Mouse (Mus musculus): ENCODE measurements around the gene Sp4. TPM values are rescaled to one million over a fixed set of nuclear protein-coding genes. Genes with fewer than 3 reads are reported as not detected.

The Sp4 gene
- total RNA-seq, 1 experiment, result 10.4 TPM

GRCm38 (mm10) chr12:118189535-118189934 lies 111.7 kb downstream of the Sp4 start:
- peak; percentile 84 for TF ChIP-seq MAFK (IDR thresholded peaks at IDR 0.05; ENCODE audit: insufficient read depth, low read depth, low read length)
- no peak for TF ChIP-seq CHD2 (IDR thresholded peaks at IDR 0.05; ENCODE audit: low read depth, low read length)
- TF ChIP-seq ZC3H11A (IDR thresholded peaks at IDR 0.05; ENCODE audit: borderline replicate concordance, low read depth, low read length), result no peak
- TF ChIP-seq ZNF384 (IDR thresholded peaks at IDR 0.05; ENCODE audit: low read depth, low read length), result no peak
- TF ChIP-seq HCFC1 (IDR thresholded peaks at IDR 0.05; ENCODE audit: borderline replicate concordance, insufficient read depth, low read length), result no peak
- H3K9me3 ChIP-seq (ENCODE audit: control insufficient read depth, insufficient read depth, low read depth, low read length), result no peaks in the 10 kb centered on the region
- no peaks in the 10 kb centered on the region for H3K36me3 ChIP-seq (ENCODE audit: control insufficient read depth, insufficient read depth, low read length, poor library complexity, severe bottlenecking)
- H3K4me1 ChIP-seq (ENCODE audit: control insufficient read depth in 2 of 2, insufficient read depth in 2 of 2, low read length in 2 of 2, poor library complexity in 1 of 2), result no peaks in the 10 kb centered on the region; a peak in 1 of 4 replicates
- in situ Hi-C loops (cut with MboI; ENCODE audit: low sequenced_read_pairs in 2 of 2, unreplicated experiment in 2 of 2), result no loop called here
- no peak overlapping the region for H3K9ac ChIP-seq (ENCODE audit: insufficient read depth, low read depth, low read length, poor library complexity, severe bottlenecking)
- DNase-seq (ENCODE audit: low read depth, low spot score), result no peak
- H3K27ac ChIP-seq (ENCODE audit: insufficient read depth, low read depth, low read length, poor library complexity, severe bottlenecking), result no peak overlapping the region
- H3K4me3 ChIP-seq (ENCODE audit: insufficient read depth in 1 of 2, low read depth in 1 of 2, low read length in 2 of 2, poor library complexity in 1 of 2, severe bottlenecking in 1 of 2), result no peak overlapping the region

- no peak overlapping the region for H3K9ac ChIP-seq (ENCODE audit: insufficient read depth, low read depth, low read length, poor library complexity, severe bottlenecking)
- TF ChIP-seq HCFC1 (IDR thresholded peaks at IDR 0.05; ENCODE audit: borderline replicate concordance, insufficient read depth, low read length) (no peak), CHD2 (IDR thresholded peaks at IDR 0.05; ENCODE audit: low read depth, low read length) (no peak), ZC3H11A (IDR thresholded peaks at IDR 0.05; ENCODE audit: borderline replicate concordance, low read depth, low read length) (no peak), ZNF384 (IDR thresholded peaks at IDR 0.05; ENCODE audit: low read depth, low read length) (no peak), MAFK (IDR thresholded peaks at IDR 0.05; ENCODE audit: insufficient read depth, low read depth, low read length) (no peak)
- no peak overlapping the region for H3K27ac ChIP-seq (ENCODE audit: insufficient read depth, low read depth, low read length, poor library complexity, severe bottlenecking)
- no peak overlapping the region for H3K4me3 ChIP-seq (ENCODE audit: insufficient read depth in 1 of 2, low read depth in 1 of 2, low read length in 2 of 2, poor library complexity in 1 of 2, severe bottlenecking in 1 of 2)
- H3K36me3 ChIP-seq (ENCODE audit: control insufficient read depth, insufficient read depth, low read length, poor library complexity, severe bottlenecking), result no peaks in the 10 kb centered on the region
- DNase-seq (ENCODE audit: low read depth, low spot score), result no peak
- no peaks in the 10 kb centered on the region for H3K9me3 ChIP-seq (ENCODE audit: control insufficient read depth, insufficient read depth, low read depth, low read length)
- no peaks in the 10 kb centered on the region; a peak in 1 of 4 replicates for H3K4me1 ChIP-seq (ENCODE audit: control insufficient read depth in 2 of 2, insufficient read depth in 2 of 2, low read length in 2 of 2, poor library complexity in 1 of 2)
- in situ Hi-C loops (cut with MboI; ENCODE audit: low sequenced_read_pairs in 2 of 2, unreplicated experiment in 2 of 2), result no loop called here
Observed at GRCm38 (mm10) chr12:118187663-118188062, 113.6 kb downstream of the Sp4 start.

- in situ Hi-C loops (cut with MboI; ENCODE audit: low sequenced_read_pairs in 2 of 2, unreplicated experiment in 2 of 2), result no loop called here
- Histone ChIP-seq H3K4me3 (ENCODE audit: insufficient read depth in 1 of 2, low read depth in 1 of 2, low read length in 2 of 2, poor library complexity in 1 of 2, severe bottlenecking in 1 of 2) (no peak overlapping the region), H3K36me3 (ENCODE audit: control insufficient read depth, insufficient read depth, low read length, poor library complexity, severe bottlenecking) (no peaks in the 10 kb centered on the region), H3K9me3 (ENCODE audit: control insufficient read depth, insufficient read depth, low read depth, low read length) (no peaks in the 10 kb centered on the region), H3K4me1 (ENCODE audit: control insufficient read depth in 2 of 2, insufficient read depth in 2 of 2, low read length in 2 of 2, poor library complexity in 1 of 2) (no peaks in the 10 kb centered on the region; a peak in 1 of 4 replicates), H3K27ac (ENCODE audit: insufficient read depth, low read depth, low read length, poor library complexity, severe bottlenecking) (no peak overlapping the region), H3K9ac (ENCODE audit: insufficient read depth, low read depth, low read length, poor library complexity, severe bottlenecking) (no peak overlapping the region)
- no peak for DNase-seq (ENCODE audit: low read depth, low spot score)
- peak; percentile 21; the same call in 1 of the 2 replicates for TF ChIP-seq CHD2 (IDR thresholded peaks at IDR 0.05; ENCODE audit: low read depth, low read length)
- no peak for TF ChIP-seq MAFK (IDR thresholded peaks at IDR 0.05; ENCODE audit: insufficient read depth, low read depth, low read length)
Observed at GRCm38 (mm10) chr12:118186881-118187489, 114.3 kb downstream of the Sp4 start.

DNA sequence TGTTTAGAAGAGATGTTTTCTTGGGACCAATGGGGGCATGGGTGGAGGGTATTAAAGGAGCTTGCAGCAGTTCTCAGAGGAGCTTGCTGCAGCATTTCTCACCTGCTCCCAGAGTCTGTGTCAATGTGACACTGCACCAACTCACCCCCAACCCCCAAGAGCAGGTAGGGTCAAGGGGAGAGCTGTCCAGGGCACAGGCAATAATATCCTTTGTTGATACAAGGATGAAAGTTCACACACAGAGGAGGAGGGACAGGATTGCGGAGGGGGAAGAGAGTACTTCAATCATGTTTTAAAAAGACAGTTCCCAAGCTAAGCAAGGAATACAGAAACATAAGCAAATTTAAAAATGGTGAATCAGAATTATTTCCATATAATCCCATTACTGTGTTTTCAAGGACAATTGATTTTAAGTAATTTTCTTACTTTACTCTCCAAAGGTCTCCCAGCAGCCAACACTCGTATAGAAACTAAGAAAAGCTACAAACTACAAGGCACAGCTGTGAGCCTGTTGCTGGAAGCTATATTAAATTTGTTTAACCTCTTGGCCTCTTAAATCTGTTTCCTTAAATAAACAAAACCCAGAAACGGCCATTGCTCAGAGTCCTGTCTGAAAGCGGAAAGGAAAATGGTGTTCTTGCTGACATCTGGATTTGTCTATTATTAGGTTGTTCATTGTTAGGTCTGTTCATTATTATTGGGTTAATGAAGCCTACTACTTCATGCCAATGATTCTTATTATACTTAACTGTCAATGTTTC lies 114.9 kb downstream of the Sp4 start:
- Histone ChIP-seq H3K27ac (ENCODE audit: insufficient read depth, low read depth, low read length, poor library complexity, severe bottlenecking) (no peak overlapping the region), H3K4me3 (ENCODE audit: insufficient read depth in 1 of 2, low read depth in 1 of 2, low read length in 2 of 2, poor library complexity in 1 of 2, severe bottlenecking in 1 of 2) (no peak overlapping the region), H3K36me3 (ENCODE audit: control insufficient read depth, insufficient read depth, low read length, poor library complexity, severe bottlenecking) (no peaks in the 10 kb centered on the region), H3K9me3 (ENCODE audit: control insufficient read depth, insufficient read depth, low read depth, low read length) (no peaks in the 10 kb centered on the region), H3K4me1 (ENCODE audit: control insufficient read depth in 2 of 2, insufficient read depth in 2 of 2, low read length in 2 of 2, poor library complexity in 1 of 2) (no peaks in the 10 kb centered on the region; a peak in 1 of 4 replicates), H3K9ac (ENCODE audit: insufficient read depth, low read depth, low read length, poor library complexity, severe bottlenecking) (no peak overlapping the region)
- DNase-seq (ENCODE audit: low read depth, low spot score), result no peak
- in situ Hi-C loops (cut with MboI; ENCODE audit: low sequenced_read_pairs in 2 of 2, unreplicated experiment in 2 of 2), result no loop called here
- TF ChIP-seq MAFK (IDR thresholded peaks at IDR 0.05; ENCODE audit: insufficient read depth, low read depth, low read length) (no peak), CHD2 (IDR thresholded peaks at IDR 0.05; ENCODE audit: low read depth, low read length) (no peak), HCFC1 (IDR thresholded peaks at IDR 0.05; ENCODE audit: borderline replicate concordance, insufficient read depth, low read length) (no peak), ZNF384 (IDR thresholded peaks at IDR 0.05; ENCODE audit: low read depth, low read length) (no peak), ZC3H11A (IDR thresholded peaks at IDR 0.05; ENCODE audit: borderline replicate concordance, low read depth, low read length) (no peak)

Other genes starting within 250 kb of the Sp4 start
- 0.42 and 0.45 TPM in 2 replicates for gene Dnah11, start 102.4 kb downstream of the Sp4 start, total RNA-seq (2012; rRNA removed)

Measured in ES-E14 (cell line).